Mouse (Mus musculus) limb, embryonic 12.5 days (tissue): ENCODE results near the gene Gpc3. TPM values are rescaled to one million over a fixed set of nuclear protein-coding genes. Genes with fewer than 3 reads are reported as not detected.

Source experiments
- ATAC-seq: fragments of 200-750 bp; cut with Nextera tagmentation; 2 replicates; pipeline ENCODE4 v1.8.0; 2017; ENCODE audit warnings: low read depth, moderate TSS enrichment; ENCODE audit not compliant: insufficient number of reproducible peaks, insufficient read depth, low FRiP score, low TSS enrichment
- H3K27ac ChIP-seq: fragments of 300-500 bp; sonication (generic); 2 replicates; pipeline ENCODE4 v1.5.1; 2016; ENCODE audit warnings: mild to moderate bottlenecking, moderate library complexity
- H3K27me3 ChIP-seq: fragments of 300-500 bp; sonication (generic); 2 replicates; pipeline ENCODE4 v1.6.1; 2016; ENCODE audit warnings: mild to moderate bottlenecking, moderate library complexity
- H3K36me3 ChIP-seq: fragments of 300-500 bp; sonication (generic); 2 replicates; pipeline ENCODE4 v1.6.1; 2016; ENCODE audit warnings: mild to moderate bottlenecking, moderate library complexity
- H3K4me1 ChIP-seq: fragments of 300-500 bp; sonication (generic); replicated peaks from 2 replicates; pipeline ENCODE4 v1.6.1; 2016
- H3K4me2 ChIP-seq: fragments of 300-500 bp; sonication (generic); 2 replicates; pipeline ENCODE4 v1.6.1; 2016; ENCODE audit warnings: mild to moderate bottlenecking, moderate library complexity
- H3K4me3 ChIP-seq: fragments of 300-500 bp; sonication (generic); replicated peaks from 2 replicates; pipeline ENCODE4 v1.5.1; 2016; ENCODE audit warnings: mild to moderate bottlenecking
- H3K9ac ChIP-seq: fragments of 300-500 bp; sonication (generic); replicated peaks from 2 replicates; pipeline ENCODE4 v1.6.1; 2016; ENCODE audit warnings: mild to moderate bottlenecking, moderate library complexity
- H3K9me3 ChIP-seq: fragments of 300-500 bp; sonication (generic); 2 replicates; pipeline ENCODE4 v1.6.1; 2016; ENCODE audit warnings: mild to moderate bottlenecking, moderate library complexity
- WGBS: fragments of 180-500 bp; shearing (Covaris S2); methylation state at CpG from one replicate; pipeline ENCODE4 v1.1.7; 2016; 5-methylcytosine and 5-hydroxymethylcytosine counted together
- polyA plus RNA-seq: library from polyadenylated mRNA; unstranded; fragments of >200 nt; fragmentation: Nextera tagmentation; extraction: Ambion mirVana; gene quantifications from 2 replicates; pipeline ENCODE4 v1.2.1, GENCODE M21; 2016

The Gpc3 gene
- polyA plus RNA-seq, 1 experiment from 2014 or later = 1,173 TPM

DNA sequence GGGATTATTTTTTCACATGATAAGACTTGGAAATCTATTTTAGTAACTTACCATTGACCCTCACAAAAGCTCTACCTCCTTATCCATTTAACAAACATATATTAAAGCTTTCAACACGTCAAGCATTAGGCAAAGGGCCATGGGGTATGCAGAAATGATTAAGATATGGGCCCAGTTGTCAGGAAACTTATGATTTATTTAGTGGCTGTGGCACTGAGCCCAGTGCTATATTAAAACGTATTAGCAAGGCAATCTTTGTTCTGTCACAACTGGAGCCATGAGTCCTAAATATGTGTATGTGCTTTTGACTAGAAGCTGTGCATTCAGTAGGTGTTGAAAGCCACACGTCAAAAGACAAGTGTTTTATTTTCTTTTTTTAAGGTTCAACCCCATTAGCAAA lies 109.9 kb downstream of the Gpc3 start:
- H3K4me1 ChIP-seq = no peaks in the 10 kb centered on the region
- no peak overlapping the region for H3K4me2 ChIP-seq
- H3K9me3 ChIP-seq = no peaks in the 10 kb centered on the region
- no peaks in the 10 kb centered on the region for H3K27me3 ChIP-seq
- H3K27ac ChIP-seq = no peak overlapping the region
- H3K4me3 ChIP-seq = no peak overlapping the region
- WGBS = 58% methylated on average over 3 of the region's 3 CpGs
- ATAC-seq = no peak
- H3K36me3 ChIP-seq = no peaks in the 10 kb centered on the region
- no peak overlapping the region for H3K9ac ChIP-seq

DNA sequence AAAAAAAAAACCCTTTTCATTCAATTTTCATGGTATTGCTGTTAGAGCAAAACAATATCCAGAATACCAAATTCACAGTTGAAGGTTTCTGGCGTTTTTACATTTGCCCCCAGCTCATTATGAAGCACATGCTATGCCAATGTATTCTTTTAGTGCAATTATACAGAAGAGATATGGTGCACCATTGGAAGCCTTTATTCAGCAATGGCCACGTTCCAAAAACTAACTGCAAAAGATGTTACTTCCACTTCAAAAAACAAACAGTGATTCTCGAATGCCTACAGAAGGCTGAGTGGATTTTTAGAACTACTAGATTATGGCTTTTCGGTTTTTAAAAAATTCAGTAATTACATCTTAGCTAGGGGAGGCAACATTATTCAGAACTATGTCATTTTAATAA lies 124.3 kb downstream of the Gpc3 start:
- ATAC-seq = no peak
- WGBS = 75% methylated on average over 4 of the region's 4 CpGs
- no peak overlapping the region for H3K27ac ChIP-seq

DNA sequence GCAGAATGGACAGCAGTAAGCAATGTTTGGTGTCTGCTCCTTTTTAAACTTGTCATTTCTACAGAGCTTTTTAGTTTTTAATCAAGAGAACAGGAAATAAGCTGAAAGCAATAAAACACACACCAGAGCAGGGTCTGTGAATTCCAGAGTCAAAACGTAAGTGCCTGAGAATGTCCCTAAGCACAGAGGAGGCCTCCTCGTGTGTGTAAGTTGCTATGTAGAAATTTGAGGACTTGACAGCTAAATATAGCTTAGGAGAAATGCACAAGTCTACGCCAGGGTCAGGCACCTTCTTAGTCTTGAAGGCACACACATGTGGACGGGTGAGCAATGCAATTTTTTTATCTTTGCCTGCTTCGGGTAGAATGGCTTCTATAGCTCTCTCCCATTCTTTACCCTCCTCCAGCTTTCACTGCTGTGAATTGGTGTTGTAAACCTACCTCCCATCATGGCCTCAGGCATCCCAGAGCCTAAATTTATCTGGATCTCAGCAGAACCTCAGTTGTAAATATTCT lies 158.6 kb downstream of the Gpc3 start:
- 0 out of 2 replicates have a peak, but pooled peaks have one; percentile 55 for ATAC-seq
- Histone ChIP-seq H3K36me3 (no peaks in the 10 kb centered on the region), H3K27ac (peak overlapping the region; percentile 82), H3K27me3 (0 out of 2 replicates have a peak, but pooled peaks cover 3% of the 10 kb centered on the region), H3K9me3 (no peaks in the 10 kb centered on the region), H3K4me1 (peaks cover 44% of the 10 kb centered on the region), H3K4me3 (no peak overlapping the region), H3K9ac (no peak overlapping the region), H3K4me2 (peak overlapping the region; percentile 24)
- WGBS = 16% methylated on average over 5 of the region's 5 CpGs

More for the DNA sequence above, 124.3 kb downstream of the Gpc3 start:
- no peak overlapping the region for H3K4me2 ChIP-seq
- no peak overlapping the region for H3K9ac ChIP-seq
- H3K36me3 ChIP-seq = no peaks in the 10 kb centered on the region
- H3K9me3 ChIP-seq = no peaks in the 10 kb centered on the region
- no peaks in the 10 kb centered on the region for H3K4me1 ChIP-seq
- no peaks in the 10 kb centered on the region for H3K27me3 ChIP-seq
- no peak overlapping the region for H3K4me3 ChIP-seq

- Histone ChIP-seq H3K36me3 (no peaks in the 10 kb centered on the region), H3K4me3 (no peak overlapping the region), H3K9me3 (no peaks in the 10 kb centered on the region), H3K27me3 (0 out of 2 replicates have a peak, but pooled peaks cover 3% of the 10 kb centered on the region), H3K9ac (no peak overlapping the region), H3K4me2 (no peak overlapping the region), H3K27ac (no peak overlapping the region), H3K4me1 (peaks cover 47% of the 10 kb centered on the region)
- ATAC-seq = peak; percentile 66; the same call in 1 of the 2 replicates
- WGBS = 12% methylated on average over 6 of the region's 6 CpGs
Measured at GRCm38 (mm10) chrX:52453445-52454182, 160.1 kb downstream of the Gpc3 start.

- no peak overlapping the region for H3K9ac ChIP-seq
- no peaks in the 10 kb centered on the region for H3K9me3 ChIP-seq
- no peaks in the 10 kb centered on the region for H3K27me3 ChIP-seq
- WGBS = 33% methylated on average over 2 of the region's 2 CpGs
- H3K36me3 ChIP-seq = no peaks in the 10 kb centered on the region
- no peak overlapping the region for H3K27ac ChIP-seq
- no peak overlapping the region for H3K4me2 ChIP-seq
- ATAC-seq = no peak
- H3K4me1 ChIP-seq = peaks cover 59% of the 10 kb centered on the region
- H3K4me3 ChIP-seq = no peak overlapping the region
Measured at GRCm38 (mm10) chrX:52449177-52449576, 164.6 kb downstream of the Gpc3 start.

DNA sequence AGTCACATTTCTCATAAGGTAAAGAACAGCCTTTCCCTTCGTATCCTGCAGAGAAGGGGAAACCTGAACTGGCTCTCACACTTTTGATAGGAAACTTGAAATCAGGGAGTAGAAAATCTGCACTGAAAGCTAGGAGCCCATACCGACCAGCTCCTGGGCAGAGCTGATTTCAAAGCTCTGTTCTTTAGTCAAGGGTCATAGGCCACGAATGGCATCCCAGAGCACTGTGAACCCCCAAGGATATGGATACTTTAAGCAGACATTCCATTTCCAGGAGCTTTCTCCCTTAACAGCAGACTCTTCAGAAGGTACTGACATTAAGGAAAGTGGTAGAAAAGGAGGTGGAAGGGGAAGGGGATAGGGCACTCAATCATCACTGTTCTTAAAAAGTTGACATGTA lies 165.3 kb downstream of the Gpc3 start:
- Histone ChIP-seq H3K9me3 (no peaks in the 10 kb centered on the region), H3K36me3 (no peaks in the 10 kb centered on the region), H3K4me1 (peaks cover 59% of the 10 kb centered on the region), H3K27me3 (no peaks in the 10 kb centered on the region), H3K27ac (peak overlapping the region; percentile 37; the same call in 1 of the 2 replicates), H3K9ac (no peak overlapping the region), H3K4me3 (no peak overlapping the region), H3K4me2 (no peak overlapping the region)
- ATAC-seq = no peak
- WGBS = 11% methylated on average over 3 of the region's 3 CpGs

- WGBS = 16% methylated on average over 3 of the region's 3 CpGs
- peaks cover 47% of the 10 kb centered on the region for H3K4me1 ChIP-seq
- H3K4me3 ChIP-seq = no peak overlapping the region
- no peaks in the 10 kb centered on the region for H3K9me3 ChIP-seq
- H3K4me2 ChIP-seq = no peak overlapping the region
- no peaks in the 10 kb centered on the region for H3K36me3 ChIP-seq
- no peaks in the 10 kb centered on the region for H3K27me3 ChIP-seq
- no peak overlapping the region for H3K9ac ChIP-seq
- H3K27ac ChIP-seq = peak overlapping the region; percentile 50; the same call in 1 of the 2 replicates
- no peak for ATAC-seq
Measured at GRCm38 (mm10) chrX:52446530-52446929, 167.2 kb downstream of the Gpc3 start.

GRCm38 (mm10) chrX:52444977-52445376 lies 168.8 kb downstream of the Gpc3 start:
- H3K27ac ChIP-seq = no peak overlapping the region
- peak; percentile 74 for ATAC-seq
- H3K4me3 ChIP-seq = no peak overlapping the region
- no peaks in the 10 kb centered on the region for H3K27me3 ChIP-seq
- no peaks in the 10 kb centered on the region for H3K36me3 ChIP-seq
- no peaks in the 10 kb centered on the region for H3K9me3 ChIP-seq
- 11% methylated on average over 2 of the region's 2 CpGs for WGBS
- no peak overlapping the region for H3K4me2 ChIP-seq
- peaks cover 40% of the 10 kb centered on the region for H3K4me1 ChIP-seq
- no peak overlapping the region for H3K9ac ChIP-seq

DNA sequence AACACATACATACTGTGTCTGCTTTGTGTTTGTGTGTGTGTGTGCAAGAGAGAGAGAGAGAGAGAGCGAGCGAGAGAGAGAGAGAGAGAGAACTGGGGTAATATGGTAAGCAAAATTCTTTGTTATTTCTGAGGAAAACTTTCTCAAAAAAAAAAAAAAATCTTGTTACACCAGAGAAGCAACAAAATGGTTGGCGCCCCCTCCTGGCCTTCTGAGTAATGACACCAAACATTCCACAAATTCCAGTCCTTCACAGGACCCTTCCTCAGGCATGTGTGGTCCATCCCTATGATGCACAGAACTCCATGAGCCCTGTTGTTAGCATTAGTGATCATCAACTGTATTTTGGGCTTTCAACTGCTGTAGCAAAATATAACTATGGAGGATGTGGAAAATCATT lies 172.0 kb downstream of the Gpc3 start:
- H3K27me3 ChIP-seq = no peaks in the 10 kb centered on the region
- no peaks in the 10 kb centered on the region for H3K36me3 ChIP-seq
- no peak for ATAC-seq
- no peak overlapping the region for H3K27ac ChIP-seq
- H3K4me1 ChIP-seq = peaks cover 19% of the 10 kb centered on the region
- H3K4me2 ChIP-seq = no peak overlapping the region
- H3K9me3 ChIP-seq = no peaks in the 10 kb centered on the region
- H3K9ac ChIP-seq = no peak overlapping the region
- no peak overlapping the region for H3K4me3 ChIP-seq
- WGBS = 65% methylated on average over 3 of the region's 3 CpGs

DNA sequence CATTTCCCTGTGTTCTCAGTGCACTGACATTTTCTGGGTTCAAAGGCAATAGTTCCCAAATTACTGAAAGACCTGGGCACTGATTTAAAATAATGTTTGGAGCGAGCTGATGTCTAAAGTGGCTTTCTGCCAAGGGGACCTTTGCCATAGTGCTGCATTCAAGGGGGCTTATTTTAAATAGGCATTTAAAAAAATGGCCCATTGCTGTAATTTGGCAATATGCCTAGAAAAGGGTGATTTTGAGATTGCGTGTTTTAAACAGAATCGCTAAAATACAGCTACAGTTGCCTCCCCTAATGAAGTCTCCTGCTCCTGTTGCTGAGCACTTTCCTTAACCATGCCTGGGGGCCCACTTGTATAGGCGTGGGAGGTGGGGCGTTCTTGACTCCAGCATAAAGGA lies 174.3 kb downstream of the Gpc3 start:
- no peak overlapping the region for H3K4me3 ChIP-seq
- H3K27me3 ChIP-seq = no peaks in the 10 kb centered on the region
- WGBS = 65% methylated on average over 5 of the region's 5 CpGs
- no peaks in the 10 kb centered on the region for H3K9me3 ChIP-seq
- H3K4me1 ChIP-seq = peaks cover 6% of the 10 kb centered on the region; the same call in 1 of the 2 replicates
- no peak overlapping the region for H3K9ac ChIP-seq
- H3K4me2 ChIP-seq = no peak overlapping the region
- ATAC-seq = no peak
- no peaks in the 10 kb centered on the region for H3K36me3 ChIP-seq
- no peak overlapping the region for H3K27ac ChIP-seq

DNA sequence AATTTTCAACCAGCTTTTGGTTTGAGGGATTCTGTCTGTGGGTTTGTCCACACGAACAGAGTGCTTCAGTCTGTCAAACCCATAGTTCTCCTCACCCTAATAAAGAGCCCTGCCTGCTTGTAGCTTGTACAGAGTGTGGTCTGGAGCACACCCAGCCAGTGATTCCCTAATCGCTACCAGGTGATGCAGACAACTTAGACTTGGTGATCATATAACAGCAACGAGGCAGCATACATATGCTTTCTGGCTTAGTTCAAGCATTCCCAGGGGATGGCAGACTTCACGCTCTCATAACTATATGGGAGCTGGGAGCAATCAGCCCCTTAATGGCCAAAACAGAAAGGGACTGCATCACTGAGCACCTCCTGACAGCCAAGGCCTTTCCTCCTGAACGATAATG lies 188.1 kb downstream of the Gpc3 start:
- Histone ChIP-seq H3K4me3 (no peak overlapping the region), H3K27ac (0 out of 2 replicates have a peak overlapping the region, but pooled peaks have one; percentile 19), H3K4me1 (peaks cover 6% of the 10 kb centered on the region; the same call in 1 of the 2 replicates), H3K4me2 (no peak overlapping the region), H3K36me3 (peaks cover 15% of the 10 kb centered on the region), H3K9me3 (no peaks in the 10 kb centered on the region), H3K27me3 (no peaks in the 10 kb centered on the region), H3K9ac (no peak overlapping the region)
- 46% methylated on average over 5 of the region's 5 CpGs for WGBS
- ATAC-seq = peak; percentile 79
